Mouse (Mus musculus): ENCODE data around the gene Ttc23. TPM values are rescaled to one million over a fixed set of nuclear protein-coding genes. Genes with fewer than 3 reads are reported as not detected.

The Ttc23 gene
- total RNA-seq, 1 experiment: 9.4 TPM

- Histone ChIP-seq H3K36me3 (ENCODE audit: control insufficient read depth, insufficient read depth, low read length, poor library complexity, severe bottlenecking) (no peaks in the 10 kb centered on the region), H3K9ac (ENCODE audit: insufficient read depth, low read depth, low read length, poor library complexity, severe bottlenecking) (no peak overlapping the region), H3K4me1 (ENCODE audit: control insufficient read depth in 2 of 2, insufficient read depth in 2 of 2, low read length in 2 of 2, poor library complexity in 1 of 2) (peaks cover 0 to 1% of the 10 kb centered on the region in 2 experiments; a peak in 1 of 4 replicates), H3K27ac (ENCODE audit: insufficient read depth, low read depth, low read length, poor library complexity, severe bottlenecking) (no peak overlapping the region), H3K9me3 (ENCODE audit: control insufficient read depth, insufficient read depth, low read depth, low read length) (no peaks in the 10 kb centered on the region), H3K4me3 (ENCODE audit: insufficient read depth in 1 of 2, low read depth in 1 of 2, low read length in 2 of 2, poor library complexity in 1 of 2, severe bottlenecking in 1 of 2) (no peak overlapping the region)
- TF ChIP-seq ZNF384 (IDR thresholded peaks at IDR 0.05; ENCODE audit: low read depth, low read length) (no peak), ZC3H11A (IDR thresholded peaks at IDR 0.05; ENCODE audit: borderline replicate concordance, low read depth, low read length) (no peak), HCFC1 (IDR thresholded peaks at IDR 0.05; ENCODE audit: borderline replicate concordance, insufficient read depth, low read length) (no peak), MAFK (IDR thresholded peaks at IDR 0.05; ENCODE audit: insufficient read depth, low read depth, low read length) (no peak), CHD2 (IDR thresholded peaks at IDR 0.05; ENCODE audit: low read depth, low read length) (no peak)
- DNase-seq (ENCODE audit: low read depth, low spot score): peak; percentile 51
- in situ Hi-C loops (cut with MboI; ENCODE audit: low sequenced_read_pairs in 2 of 2, unreplicated experiment in 2 of 2): no loop called here
Observed at GRCm38 (mm10) chr7:67700846-67701245, 53.6 kb downstream of the Ttc23 start.

- DNase-seq (ENCODE audit: low read depth, low spot score): no peak
- H3K4me3 ChIP-seq (ENCODE audit: insufficient read depth in 1 of 2, low read depth in 1 of 2, low read length in 2 of 2, poor library complexity in 1 of 2, severe bottlenecking in 1 of 2): no peak overlapping the region
- in situ Hi-C loops (cut with MboI; ENCODE audit: low sequenced_read_pairs in 2 of 2, unreplicated experiment in 2 of 2): no loop called here
- no peaks in the 10 kb centered on the region for H3K36me3 ChIP-seq (ENCODE audit: control insufficient read depth, insufficient read depth, low read length, poor library complexity, severe bottlenecking)
- H3K4me1 ChIP-seq (ENCODE audit: control insufficient read depth in 2 of 2, insufficient read depth in 2 of 2, low read length in 2 of 2, poor library complexity in 1 of 2): peaks cover 0 to 2% of the 10 kb centered on the region in 2 experiments; a peak in 1 of 4 replicates
- H3K27ac ChIP-seq (ENCODE audit: insufficient read depth, low read depth, low read length, poor library complexity, severe bottlenecking): no peak overlapping the region
- TF ChIP-seq ZNF384 (IDR thresholded peaks at IDR 0.05; ENCODE audit: low read depth, low read length) (no peak), CHD2 (IDR thresholded peaks at IDR 0.05; ENCODE audit: low read depth, low read length) (no peak), MAFK (IDR thresholded peaks at IDR 0.05; ENCODE audit: insufficient read depth, low read depth, low read length) (no peak), ZC3H11A (IDR thresholded peaks at IDR 0.05; ENCODE audit: borderline replicate concordance, low read depth, low read length) (no peak), HCFC1 (IDR thresholded peaks at IDR 0.05; ENCODE audit: borderline replicate concordance, insufficient read depth, low read length) (no peak)
- H3K9ac ChIP-seq (ENCODE audit: insufficient read depth, low read depth, low read length, poor library complexity, severe bottlenecking): no peak overlapping the region
- no peaks in the 10 kb centered on the region for H3K9me3 ChIP-seq (ENCODE audit: control insufficient read depth, insufficient read depth, low read depth, low read length)
Observed at GRCm38 (mm10) chr7:67701252-67701914, 54.2 kb downstream of the Ttc23 start.

GRCm38 (mm10) chr7:67708160-67708559, 61.0 kb downstream of the Ttc23 start:
- no peak overlapping the region for H3K9ac ChIP-seq (ENCODE audit: insufficient read depth, low read depth, low read length, poor library complexity, severe bottlenecking)
- TF ChIP-seq CHD2 (IDR thresholded peaks at IDR 0.05; ENCODE audit: low read depth, low read length): no peak
- TF ChIP-seq ZC3H11A (IDR thresholded peaks at IDR 0.05; ENCODE audit: borderline replicate concordance, low read depth, low read length): no peak
- no peak for TF ChIP-seq MAFK (IDR thresholded peaks at IDR 0.05; ENCODE audit: insufficient read depth, low read depth, low read length)
- TF ChIP-seq HCFC1 (IDR thresholded peaks at IDR 0.05; ENCODE audit: borderline replicate concordance, insufficient read depth, low read length): no peak
- TF ChIP-seq ZNF384 (IDR thresholded peaks at IDR 0.05; ENCODE audit: low read depth, low read length): no peak
- no peak overlapping the region for H3K4me3 ChIP-seq (ENCODE audit: insufficient read depth in 1 of 2, low read depth in 1 of 2, low read length in 2 of 2, poor library complexity in 1 of 2, severe bottlenecking in 1 of 2)
- no peak overlapping the region for H3K27ac ChIP-seq (ENCODE audit: insufficient read depth, low read depth, low read length, poor library complexity, severe bottlenecking)
- no peaks in the 10 kb centered on the region for H3K36me3 ChIP-seq (ENCODE audit: control insufficient read depth, insufficient read depth, low read length, poor library complexity, severe bottlenecking)
- H3K4me1 ChIP-seq (ENCODE audit: control insufficient read depth in 2 of 2, insufficient read depth in 2 of 2, low read length in 2 of 2, poor library complexity in 1 of 2): peaks cover 0 to 2% of the 10 kb centered on the region in 2 experiments; a peak in 1 of 4 replicates
- in situ Hi-C loops (cut with MboI; ENCODE audit: low sequenced_read_pairs in 2 of 2, unreplicated experiment in 2 of 2): no loop called here
- no peaks in the 10 kb centered on the region for H3K9me3 ChIP-seq (ENCODE audit: control insufficient read depth, insufficient read depth, low read depth, low read length)
- no peak for DNase-seq (ENCODE audit: low read depth, low spot score)

GRCm38 (mm10) chr7:67710216-67710615, 63.0 kb downstream of the Ttc23 start:
- Histone ChIP-seq H3K36me3 (ENCODE audit: control insufficient read depth, insufficient read depth, low read length, poor library complexity, severe bottlenecking) (no peaks in the 10 kb centered on the region), H3K27ac (ENCODE audit: insufficient read depth, low read depth, low read length, poor library complexity, severe bottlenecking) (no peak overlapping the region), H3K9ac (ENCODE audit: insufficient read depth, low read depth, low read length, poor library complexity, severe bottlenecking) (no peak overlapping the region), H3K4me1 (ENCODE audit: control insufficient read depth in 2 of 2, insufficient read depth in 2 of 2, low read length in 2 of 2, poor library complexity in 1 of 2) (peaks cover 0 to 2% of the 10 kb centered on the region in 2 experiments; a peak in 1 of 4 replicates), H3K9me3 (ENCODE audit: control insufficient read depth, insufficient read depth, low read depth, low read length) (no peaks in the 10 kb centered on the region), H3K4me3 (ENCODE audit: insufficient read depth in 1 of 2, low read depth in 1 of 2, low read length in 2 of 2, poor library complexity in 1 of 2, severe bottlenecking in 1 of 2) (no peak overlapping the region)
- TF ChIP-seq ZNF384 (IDR thresholded peaks at IDR 0.05; ENCODE audit: low read depth, low read length) (no peak), MAFK (IDR thresholded peaks at IDR 0.05; ENCODE audit: insufficient read depth, low read depth, low read length) (no peak), ZC3H11A (IDR thresholded peaks at IDR 0.05; ENCODE audit: borderline replicate concordance, low read depth, low read length) (no peak), HCFC1 (IDR thresholded peaks at IDR 0.05; ENCODE audit: borderline replicate concordance, insufficient read depth, low read length) (no peak), CHD2 (IDR thresholded peaks at IDR 0.05; ENCODE audit: low read depth, low read length) (no peak)
- no peak for DNase-seq (ENCODE audit: low read depth, low spot score)
- in situ Hi-C loops (cut with MboI; ENCODE audit: low sequenced_read_pairs in 2 of 2, unreplicated experiment in 2 of 2): no loop called here

Data from ES-E14 (cell line).